23 mouse cellular contexts compared by ENCODE assay signal in genomic region chr9:6406535-6406934, GRCm38 (mm10).
DNase-seq lines count a peak whose midpoint lies in the region; ATAC-seq and TF ChIP-seq lines count a peak whose summit lies in the region.
"Had no signal": no experiment of that assay in that cellular context is flagged by ENCODE, and none has a peak within 500 bp of the region (broad histone marks: within the 10 kb centered on the region; RNA-seq: fewer than 3 reads in every experiment).

No protein-coding gene starts in this region.

- 68% methylated on average over 3 of the region's 3 CpGs for WGBS in midbrain, embryonic 16.5 days
- 68% methylated on average over 3 of the region's 3 CpGs for WGBS in midbrain, embryonic 15.5 days
- 42% methylated on average over 3 of the region's 3 CpGs for WGBS in intestine, embryonic 15.5 days
- WGBS in intestine, postnatal 0 days = 35% methylated on average over 3 of the region's 3 CpGs

- H3K9ac ChIP-seq in midbrain, embryonic 16.5 days (ENCODE audit: low read depth, low read length) = no peak overlapping the region
- H3K9ac ChIP-seq in midbrain, embryonic 15.5 days = no peak overlapping the region
- no peak overlapping the region for H3K9ac ChIP-seq in intestine, embryonic 15.5 days
- no peak overlapping the region for H3K9ac ChIP-seq in intestine, postnatal 0 days (ENCODE audit: low read depth, low read length)
- H3K9ac ChIP-seq: forebrain, embryonic 13.5 days; hindbrain, embryonic 12.5 days had no signal

- ATAC-seq in midbrain, embryonic 16.5 days = 0 out of 2 replicates have a peak, but pooled peaks have one; percentile 30
- ATAC-seq in midbrain, embryonic 15.5 days (replicated peaks) = no peak
- 0 out of 2 replicates have a peak, but pooled peaks have one; percentile 41 for ATAC-seq in intestine, embryonic 15.5 days
- peak; percentile 67 for ATAC-seq in intestine, postnatal 0 days
- ATAC-seq: forebrain, embryonic 13.5 days; forebrain, embryonic 16.5 days; Patski had no signal

- no peaks in the 10 kb centered on the region for H3K36me3 ChIP-seq in midbrain, embryonic 16.5 days (ENCODE audit: control insufficient read depth, insufficient read depth, low read length)
- H3K36me3 ChIP-seq in midbrain, embryonic 15.5 days (replicated peaks) = no peaks in the 10 kb centered on the region
- H3K36me3 ChIP-seq in intestine, embryonic 15.5 days = no peaks in the 10 kb centered on the region
- no peaks in the 10 kb centered on the region for H3K36me3 ChIP-seq in intestine, postnatal 0 days (ENCODE audit: control insufficient read depth, insufficient read depth)
- H3K36me3 ChIP-seq: forebrain, embryonic 10.5 days; G1E; hindbrain, embryonic 12.5 days had no signal

- no peaks in the 10 kb centered on the region for H3K27me3 ChIP-seq in midbrain, embryonic 16.5 days (ENCODE audit: control insufficient read depth, insufficient read depth, low read depth, low read length)
- H3K27me3 ChIP-seq in midbrain, embryonic 15.5 days (replicated peaks) = no peaks in the 10 kb centered on the region
- no peaks in the 10 kb centered on the region for H3K27me3 ChIP-seq in intestine, embryonic 15.5 days (replicated peaks)
- no peaks in the 10 kb centered on the region for H3K27me3 ChIP-seq in intestine, postnatal 0 days (replicated peaks; ENCODE audit: control insufficient read depth, insufficient read depth, low read length)
- H3K27me3 ChIP-seq: CH12.LX; forebrain, embryonic 13.5 days; hindbrain, embryonic 12.5 days; Patski had no signal

- H3K4me2 ChIP-seq in midbrain, embryonic 16.5 days (ENCODE audit: low read length) = no peak overlapping the region
- H3K4me2 ChIP-seq in midbrain, embryonic 15.5 days = no peak overlapping the region
- H3K4me2 ChIP-seq in intestine, embryonic 15.5 days (replicated peaks) = no peak overlapping the region
- no peak overlapping the region for H3K4me2 ChIP-seq in intestine, postnatal 0 days (replicated peaks; ENCODE audit: low read depth)
- H3K4me2 ChIP-seq: forebrain, embryonic 13.5 days; heart, embryonic 11.5 days; hindbrain, embryonic 12.5 days had no signal

- peaks cover 4% of the 10 kb centered on the region; the same call in 1 of the 2 replicates for H3K4me1 ChIP-seq in midbrain, embryonic 16.5 days (ENCODE audit: control insufficient read depth, insufficient read depth, low read length)
- H3K4me1 ChIP-seq in midbrain, embryonic 15.5 days = no peaks in the 10 kb centered on the region
- no peaks in the 10 kb centered on the region for H3K4me1 ChIP-seq in intestine, embryonic 15.5 days (replicated peaks)
- H3K4me1 ChIP-seq in intestine, postnatal 0 days (replicated peaks; ENCODE audit: control insufficient read depth, insufficient read depth, low read length) = no peaks in the 10 kb centered on the region
- H3K4me1 ChIP-seq: forebrain, embryonic 10.5 days; forebrain, embryonic 13.5 days; hindbrain, embryonic 12.5 days had no signal

- H3K4me3 ChIP-seq in midbrain, embryonic 16.5 days (ENCODE audit: low read depth, low read length) = no peak overlapping the region
- no peak overlapping the region for H3K4me3 ChIP-seq in midbrain, embryonic 15.5 days
- no peak overlapping the region for H3K4me3 ChIP-seq in intestine, embryonic 15.5 days (replicated peaks)
- no peak overlapping the region for H3K4me3 ChIP-seq in intestine, postnatal 0 days (ENCODE audit: low read depth, low read length)
- H3K4me3 ChIP-seq: forebrain, embryonic 10.5 days; forebrain, embryonic 13.5 days; hindbrain, embryonic 12.5 days had no signal

- peak; percentile 36 for DNase-seq in kidney, adult 9 months
- no peak for DNase-seq in kidney, adult 18-20 months
- no peak for DNase-seq in heart, adult 18-20 months
- DNase-seq: adrenal gland, postnatal 10 days; adrenal gland, postnatal 36 days; B cell, adult 2 months; cerebellum, adult 18-20 months; cerebellum, adult 9-10 months; cerebellum, postnatal 14 days; gastrocnemius, postnatal 10 days; gastrocnemius, postnatal 36 days had no signal

- TF ChIP-seq CTCF in intestine, postnatal 0 days (IDR thresholded peaks at IDR 0.05; ENCODE audit: low read depth) = no peak

- no peak overlapping the region for H3K27ac ChIP-seq in midbrain, embryonic 16.5 days (ENCODE audit: low read length)
- H3K27ac ChIP-seq in midbrain, embryonic 15.5 days = no peak overlapping the region
- no peak overlapping the region for H3K27ac ChIP-seq in intestine, embryonic 15.5 days
- no peak overlapping the region for H3K27ac ChIP-seq in intestine, postnatal 0 days (ENCODE audit: low read depth, low read length)
- H3K27ac ChIP-seq: forebrain, embryonic 10.5 days; forebrain, embryonic 13.5 days; hindbrain, embryonic 12.5 days had no signal

- no peaks in the 10 kb centered on the region for H3K9me3 ChIP-seq in midbrain, embryonic 16.5 days (replicated peaks; ENCODE audit: control insufficient read depth, low read length, poor library complexity, severe bottlenecking)
- H3K9me3 ChIP-seq in midbrain, embryonic 15.5 days = no peaks in the 10 kb centered on the region
- H3K9me3 ChIP-seq in intestine, embryonic 15.5 days = no peaks in the 10 kb centered on the region
- no peaks in the 10 kb centered on the region for H3K9me3 ChIP-seq in intestine, postnatal 0 days (ENCODE audit: control insufficient read depth)
- H3K9me3 ChIP-seq: forebrain, embryonic 10.5 days; forebrain, embryonic 13.5 days; G1E; hindbrain, embryonic 12.5 days had no signal
